Mouse (Mus musculus): ENCODE results near the gene Cfap100. TPM values are rescaled to one million over a fixed set of nuclear protein-coding genes. Genes with fewer than 3 reads are reported as not detected.

Gene Cfap100
- polyA plus RNA-seq, 1 experiment from 2014 or later = 7.2 TPM

GRCm38 (mm10) chr6:90453751-90454150 is 25.2 kb upstream of the Cfap100 start:
- H3K27ac ChIP-seq (replicated peaks) = no peak overlapping the region
- no peaks in the 10 kb centered on the region for H3K27me3 ChIP-seq
- H3K4me3 ChIP-seq = no peak overlapping the region
- no peak for ATAC-seq (ENCODE audit: low FRiP score, low read depth)
- H3K4me1 ChIP-seq (replicated peaks) = peaks cover 7% of the 10 kb centered on the region; the same call in 1 of the 2 replicates
- 89% methylated on average over 5 of the region's 5 CpGs for WGBS
- no peaks in the 10 kb centered on the region for H3K36me3 ChIP-seq
- H3K4me2 ChIP-seq = no peak overlapping the region
- H3K9ac ChIP-seq = no peak overlapping the region
- no peaks in the 10 kb centered on the region for H3K9me3 ChIP-seq

DNA sequence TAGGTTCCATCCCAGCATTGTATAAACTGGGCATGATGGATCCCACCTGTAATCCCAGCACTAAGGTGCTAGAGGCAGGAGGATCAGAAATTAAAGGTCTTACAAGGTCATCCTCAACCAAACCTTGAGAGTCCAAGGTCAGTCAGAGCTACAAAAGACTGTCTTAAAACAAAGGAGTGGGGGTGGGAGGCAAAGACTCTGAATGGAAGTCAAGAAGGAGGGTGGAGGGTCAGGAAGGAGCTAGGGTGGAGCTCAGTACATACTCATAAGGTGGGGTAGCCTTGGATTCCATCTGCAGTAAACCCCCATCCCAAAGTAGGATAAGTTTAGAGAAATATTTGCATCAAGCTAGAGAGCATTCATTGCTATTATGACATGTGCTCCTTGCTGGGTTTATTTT is 24.0 kb upstream of the Cfap100 start:
- Histone ChIP-seq H3K4me2 (no peak overlapping the region), H3K27ac (replicated peaks) (no peak overlapping the region), H3K9ac (no peak overlapping the region), H3K27me3 (no peaks in the 10 kb centered on the region), H3K4me3 (no peak overlapping the region), H3K36me3 (no peaks in the 10 kb centered on the region), H3K4me1 (replicated peaks) (peaks cover 7% of the 10 kb centered on the region; the same call in 1 of the 2 replicates), H3K9me3 (no peaks in the 10 kb centered on the region)
- ATAC-seq (ENCODE audit: low FRiP score, low read depth) = no peak

DNA sequence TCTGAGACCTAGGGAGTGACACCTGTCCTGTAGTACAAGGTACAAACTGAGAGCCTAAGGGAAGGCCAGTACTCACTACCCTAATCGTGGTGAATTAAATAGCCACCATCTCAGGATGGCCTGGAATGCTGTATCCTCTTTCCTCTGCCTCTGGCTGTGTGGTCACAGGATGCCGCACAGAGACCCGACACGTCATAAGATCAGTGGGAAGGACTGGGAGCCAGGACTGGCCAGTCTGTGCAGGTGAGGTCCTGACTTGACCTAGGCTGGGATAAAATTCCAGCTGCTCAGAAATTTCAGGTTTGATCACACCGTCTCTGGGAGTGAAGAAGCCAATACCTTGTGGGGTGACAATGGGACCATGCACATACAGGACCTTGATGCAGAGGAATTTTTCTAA is 22.9 kb upstream of the Cfap100 start:
- no peak overlapping the region for H3K4me3 ChIP-seq
- H3K36me3 ChIP-seq = no peaks in the 10 kb centered on the region
- no peaks in the 10 kb centered on the region for H3K27me3 ChIP-seq
- peaks cover 11% of the 10 kb centered on the region for H3K4me1 ChIP-seq (replicated peaks)
- 90% methylated on average over 5 of the region's 5 CpGs for WGBS
- no peaks in the 10 kb centered on the region for H3K9me3 ChIP-seq
- H3K4me2 ChIP-seq = no peak overlapping the region
- H3K27ac ChIP-seq (replicated peaks) = no peak overlapping the region
- ATAC-seq (ENCODE audit: low FRiP score, low read depth) = no peak
- no peak overlapping the region for H3K9ac ChIP-seq

GRCm38 (mm10) chr6:90450697-90451096 is 22.1 kb upstream of the Cfap100 start:
- 67% methylated on average over 5 of the region's 5 CpGs for WGBS
- Histone ChIP-seq H3K4me3 (no peak overlapping the region), H3K36me3 (no peaks in the 10 kb centered on the region), H3K4me1 (replicated peaks) (peaks cover 11% of the 10 kb centered on the region), H3K4me2 (no peak overlapping the region), H3K27ac (replicated peaks) (no peak overlapping the region), H3K9me3 (no peaks in the 10 kb centered on the region), H3K27me3 (no peaks in the 10 kb centered on the region), H3K9ac (no peak overlapping the region)
- peak; percentile 65 for ATAC-seq (ENCODE audit: low FRiP score, low read depth)

GRCm38 (mm10) chr6:90450179-90450578 is 21.6 kb upstream of the Cfap100 start:
- no peaks in the 10 kb centered on the region for H3K27me3 ChIP-seq
- H3K27ac ChIP-seq (replicated peaks) = no peak overlapping the region
- ATAC-seq (ENCODE audit: low FRiP score, low read depth) = no peak
- H3K9me3 ChIP-seq = no peaks in the 10 kb centered on the region
- WGBS = 43% methylated on average over 7 of the region's 7 CpGs
- H3K9ac ChIP-seq = no peak overlapping the region
- peaks cover 11% of the 10 kb centered on the region for H3K4me1 ChIP-seq (replicated peaks)
- no peak overlapping the region for H3K4me3 ChIP-seq
- H3K4me2 ChIP-seq = no peak overlapping the region
- no peaks in the 10 kb centered on the region for H3K36me3 ChIP-seq

- ATAC-seq (ENCODE audit: low FRiP score, low read depth) = peak; percentile 87; the same call in 1 of the 2 replicates
- Histone ChIP-seq H3K27ac (replicated peaks) (peak overlapping the region; percentile 64), H3K27me3 (no peaks in the 10 kb centered on the region), H3K4me1 (replicated peaks) (peaks cover 11% of the 10 kb centered on the region), H3K9ac (no peak overlapping the region), H3K9me3 (no peaks in the 10 kb centered on the region), H3K36me3 (no peaks in the 10 kb centered on the region), H3K4me2 (no peak overlapping the region), H3K4me3 (no peak overlapping the region)
- WGBS = 23% methylated on average over 4 of the region's 4 CpGs
These were observed 18.3 kb upstream of the Cfap100 start for GRCm38 (mm10) chr6:90446883-90447282.

GRCm38 (mm10) chr6:90437041-90437440 is 8.4 kb upstream of the Cfap100 start:
- Histone ChIP-seq H3K9me3 (no peaks in the 10 kb centered on the region), H3K27me3 (no peaks in the 10 kb centered on the region), H3K4me3 (no peak overlapping the region), H3K36me3 (no peaks in the 10 kb centered on the region), H3K4me1 (replicated peaks) (no peaks in the 10 kb centered on the region), H3K9ac (no peak overlapping the region), H3K27ac (replicated peaks) (no peak overlapping the region), H3K4me2 (no peak overlapping the region)
- no peak for ATAC-seq (ENCODE audit: low FRiP score, low read depth)
- 100% methylated on average over 3 of the region's 3 CpGs for WGBS

DNA sequence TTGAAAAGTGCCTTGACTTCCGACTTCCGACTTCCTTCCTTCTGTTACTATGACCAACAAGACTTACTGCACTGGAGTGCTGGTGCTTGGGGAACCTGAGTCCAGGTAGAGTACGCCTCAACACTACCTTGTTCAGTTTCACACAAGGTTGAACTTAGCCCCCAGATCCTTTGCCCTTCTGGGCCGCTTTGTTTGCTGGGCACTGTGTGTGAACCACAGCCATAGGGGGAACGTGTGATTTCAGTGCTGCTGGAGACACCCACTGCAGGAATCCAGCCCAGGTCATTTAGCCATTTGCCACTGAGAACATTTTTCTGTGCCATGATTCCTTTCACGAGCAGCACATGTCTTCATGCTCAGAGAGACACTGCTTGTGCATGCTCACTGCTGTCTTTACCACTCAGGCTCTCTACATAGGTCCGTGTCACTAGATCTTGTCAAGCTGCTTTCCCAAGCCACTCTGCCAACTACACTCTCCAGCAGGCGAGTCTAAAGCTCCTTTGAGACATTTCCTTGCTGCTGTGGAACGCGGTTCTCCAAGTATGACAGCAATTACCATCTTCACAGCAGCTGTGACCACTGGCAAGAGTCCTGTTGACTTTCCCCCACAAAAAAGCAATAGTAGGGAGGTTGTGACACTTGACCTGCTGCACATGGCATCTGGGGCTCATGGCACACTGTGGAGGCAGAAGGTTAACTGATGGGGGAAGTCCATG is 7.8 kb upstream of the Cfap100 start:
- ATAC-seq (ENCODE audit: low FRiP score, low read depth) = no peak
- no peak overlapping the region for H3K4me3 ChIP-seq

DNA sequence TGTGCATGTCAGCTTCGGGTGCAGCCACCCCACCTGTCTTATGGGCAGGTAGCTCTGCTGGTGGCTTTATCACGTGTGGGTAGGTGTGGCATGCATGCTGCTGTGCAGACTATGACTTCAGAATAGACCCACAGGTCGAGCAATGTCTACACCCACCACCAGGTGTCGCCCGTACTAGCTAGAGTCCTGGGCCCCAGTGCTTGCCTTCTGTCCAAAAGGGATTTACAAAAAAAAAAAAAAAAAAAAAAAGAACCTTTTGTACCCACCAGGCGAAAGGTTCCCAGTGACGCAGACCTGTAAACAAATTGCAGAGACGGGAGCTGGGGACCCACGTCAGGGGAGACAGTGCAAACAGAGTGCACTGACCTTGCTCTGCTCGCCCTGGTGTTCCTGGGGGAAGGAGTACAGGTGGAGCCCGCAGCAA is 6.6 kb upstream of the Cfap100 start:
- Histone ChIP-seq H3K27ac (replicated peaks) (no peak overlapping the region), H3K9ac (no peak overlapping the region), H3K4me1 (replicated peaks) (no peaks in the 10 kb centered on the region), H3K27me3 (no peaks in the 10 kb centered on the region), H3K9me3 (no peaks in the 10 kb centered on the region), H3K36me3 (no peaks in the 10 kb centered on the region), H3K4me2 (no peak overlapping the region), H3K4me3 (no peak overlapping the region)
- ATAC-seq (ENCODE audit: low FRiP score, low read depth) = peak; percentile 51; the same call in 1 of the 2 replicates
- 23% methylated on average over 11 of the region's 11 CpGs for WGBS

More for the DNA sequence above, 7.8 kb upstream of the Cfap100 start:
- H3K9ac ChIP-seq = no peak overlapping the region
- no peaks in the 10 kb centered on the region for H3K9me3 ChIP-seq
- no peak overlapping the region for H3K27ac ChIP-seq (replicated peaks)
- H3K36me3 ChIP-seq = no peaks in the 10 kb centered on the region
- no peaks in the 10 kb centered on the region for H3K4me1 ChIP-seq (replicated peaks)
- no peaks in the 10 kb centered on the region for H3K27me3 ChIP-seq
- H3K4me2 ChIP-seq = no peak overlapping the region
- WGBS = 83% methylated on average over 10 of the region's 10 CpGs

DNA sequence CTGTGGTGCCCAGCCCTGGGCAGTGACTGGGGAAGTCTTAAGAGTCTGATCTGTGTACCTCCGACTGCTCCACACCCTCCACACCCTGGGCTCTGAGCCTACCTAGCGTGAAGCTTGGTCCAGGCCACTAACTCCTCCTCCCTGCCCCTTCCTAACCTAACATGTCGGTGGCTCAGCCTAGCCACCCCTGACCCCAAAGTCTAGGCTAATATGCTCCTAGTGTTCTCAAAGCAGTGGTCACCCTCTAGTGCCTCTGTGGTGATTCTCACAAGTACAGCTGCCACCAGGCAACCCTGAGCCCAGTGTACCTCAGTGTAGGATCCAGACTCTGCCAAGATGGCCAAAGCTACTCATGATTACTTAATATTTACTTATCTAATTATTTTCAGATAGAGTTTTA is 6.1 kb upstream of the Cfap100 start:
- Histone ChIP-seq H3K4me2 (no peak overlapping the region), H3K9ac (no peak overlapping the region), H3K9me3 (no peaks in the 10 kb centered on the region), H3K4me3 (no peak overlapping the region), H3K27me3 (no peaks in the 10 kb centered on the region), H3K27ac (replicated peaks) (no peak overlapping the region), H3K36me3 (no peaks in the 10 kb centered on the region), H3K4me1 (replicated peaks) (no peaks in the 10 kb centered on the region)
- 76% methylated on average over 3 of the region's 3 CpGs for WGBS
- ATAC-seq (ENCODE audit: low FRiP score, low read depth) = peak; percentile 55

GRCm38 (mm10) chr6:90431487-90431886 is 2.9 kb upstream of the Cfap100 start:
- Histone ChIP-seq H3K27ac (replicated peaks) (no peak overlapping the region), H3K36me3 (no peaks in the 10 kb centered on the region), H3K27me3 (no peaks in the 10 kb centered on the region), H3K9ac (no peak overlapping the region), H3K4me1 (replicated peaks) (peaks cover 15% of the 10 kb centered on the region), H3K9me3 (no peaks in the 10 kb centered on the region), H3K4me3 (no peak overlapping the region), H3K4me2 (no peak overlapping the region)
- no peak for ATAC-seq (ENCODE audit: low FRiP score, low read depth)
- WGBS = 62% methylated on average over 2 of the region's 2 CpGs

GRCm38 (mm10) chr6:90429911-90430310 is 1.3 kb upstream of the Cfap100 start:
- WGBS = 56% methylated on average over 14 of the region's 14 CpGs
- no peak overlapping the region for H3K4me2 ChIP-seq
- no peaks in the 10 kb centered on the region for H3K27me3 ChIP-seq
- no peak overlapping the region for H3K27ac ChIP-seq (replicated peaks)
- no peak for ATAC-seq (ENCODE audit: low FRiP score, low read depth)
- no peaks in the 10 kb centered on the region for H3K9me3 ChIP-seq
- H3K4me1 ChIP-seq (replicated peaks) = peaks cover 15% of the 10 kb centered on the region
- H3K9ac ChIP-seq = no peak overlapping the region
- no peak overlapping the region for H3K4me3 ChIP-seq
- H3K36me3 ChIP-seq = no peaks in the 10 kb centered on the region

- Histone ChIP-seq H3K27me3 (no peaks in the 10 kb centered on the region), H3K4me1 (replicated peaks) (peaks cover 25% of the 10 kb centered on the region), H3K9me3 (no peaks in the 10 kb centered on the region), H3K4me3 (no peak overlapping the region), H3K27ac (replicated peaks) (no peak overlapping the region), H3K4me2 (no peak overlapping the region), H3K9ac (no peak overlapping the region), H3K36me3 (no peaks in the 10 kb centered on the region)
- no peak for ATAC-seq (ENCODE audit: low FRiP score, low read depth)
- WGBS = 87% methylated on average over 4 of the region's 4 CpGs
These were observed 2.6 kb downstream of the Cfap100 start for GRCm38 (mm10) chr6:90426003-90426402.

Measured in hindbrain, embryonic 15.5 days (tissue).